ENCODE assay signal across 8 mouse cellular contexts in the genomic region with DNA sequence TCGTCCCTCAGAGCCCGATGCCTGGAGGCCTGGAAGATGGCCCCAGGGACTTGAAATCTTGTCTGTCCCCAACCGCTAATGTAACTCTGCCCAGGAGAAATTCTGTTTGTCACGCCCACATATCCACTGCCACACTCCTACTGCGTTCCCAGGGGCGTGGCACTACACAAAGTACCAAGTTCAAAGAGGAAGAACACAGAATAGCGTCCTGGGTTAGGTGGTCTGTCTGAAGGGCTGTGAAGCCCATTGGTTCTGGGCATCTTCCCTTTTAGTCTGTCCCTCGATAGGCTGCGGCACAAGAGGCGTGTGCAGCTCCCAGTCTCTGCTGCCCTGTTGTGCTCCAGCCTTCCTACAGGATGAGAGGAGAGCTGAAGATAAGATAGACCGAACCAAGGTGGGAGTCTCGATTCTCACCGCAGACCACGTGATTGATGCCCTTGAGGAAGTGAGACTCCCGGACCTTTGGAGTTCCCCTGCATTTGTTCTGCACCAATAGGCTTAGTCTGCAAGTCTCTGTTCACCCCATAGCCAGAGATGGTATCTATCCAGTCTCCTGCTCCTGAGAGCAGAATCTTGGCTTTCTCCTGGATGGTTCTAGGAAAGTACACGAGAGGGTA. TPM values are rescaled to one million over a fixed set of nuclear protein-coding genes. Genes with fewer than 3 reads are reported as not detected.
A peak's percentile ranks its signal among the peaks of the same experiment; 100 is the strongest.
DNase-seq lines count a peak whose midpoint lies in the region; ATAC-seq and TF ChIP-seq lines count a peak whose summit lies in the region.

No protein-coding gene starts in this region.

- no peaks in the 10 kb centered on the region for H3K79me2 ChIP-seq in myocyte (ENCODE audit: control insufficient read depth, insufficient read depth)

- no peaks in the 10 kb centered on the region for H3K9me3 ChIP-seq in limb, embryonic 13.5 days

- peak; percentile 73 to 74 for ATAC-seq in hematopoietic stem cell, adult 5-6 weeks (replicated peaks in 1 of 2; ENCODE audit: insufficient read depth in 1 of 2, low FRiP score in 2 of 2, low TSS enrichment in 1 of 2, low read depth in 1 of 2, poor library complexity in 2 of 2, severe bottlenecking in 2 of 2)
- ATAC-seq in limb, embryonic 13.5 days (ENCODE audit: low FRiP score, low read depth): 0 out of 2 replicates have a peak, but pooled peaks have one; percentile 14

- peak overlapping the region; percentile 90 for H3K4me2 ChIP-seq in limb, embryonic 13.5 days (replicated peaks)
- peak overlapping the region; percentile 97 for H3K4me2 ChIP-seq in myocyte (ENCODE audit: low read depth)

- H3K4me1 ChIP-seq in limb, embryonic 13.5 days: peaks cover 13% of the 10 kb centered on the region

- no peak overlapping the region for H3K27ac ChIP-seq in limb, embryonic 13.5 days

- 3% methylated on average over 16 of the region's 16 CpGs for WGBS in limb, embryonic 13.5 days

- H3ac ChIP-seq in myocyte (ENCODE audit: control insufficient read depth, insufficient read length): peak overlapping the region; percentile 55

- TF ChIP-seq POLR2A in myocyte (IDR thresholded peaks at IDR 0.05; ENCODE audit: insufficient read length, low read depth): no peak

- H3K4me3 ChIP-seq in limb, embryonic 13.5 days: peak overlapping the region; percentile 90
- H3K4me3 ChIP-seq in myocyte: peak overlapping the region; percentile 41

- H3K27me3 ChIP-seq in limb, embryonic 13.5 days: peaks cover 22% of the 10 kb centered on the region
- H3K27me3 ChIP-seq in myocyte (ENCODE audit: control insufficient read depth, insufficient read depth, insufficient read length): no peaks in the 10 kb centered on the region

- peak overlapping the region; percentile 84 for H3K9ac ChIP-seq in limb, embryonic 13.5 days

- H3K36me3 ChIP-seq in limb, embryonic 13.5 days: no peaks in the 10 kb centered on the region
- no peaks in the 10 kb centered on the region for H3K36me3 ChIP-seq in myocyte (ENCODE audit: control insufficient read depth, insufficient read depth)

- peak; percentile 42 for DNase-seq in ovary, adult 18-20 months (ENCODE audit: low spot score)
- DNase-seq in ovary, postnatal 10 days (ENCODE audit: low spot score): no peak
- DNase-seq in brain, adult 2 months (ENCODE audit: low read depth, low spot score): peak; percentile 56
- no peak for DNase-seq in gastrocnemius, postnatal 25 days
- no peak for DNase-seq in thymus, adult 18-20 months

TF ChIP-seq in myocyte, 11 proteins besides CTCF, POLR2A, EP300 and RAD21:
- TF ChIP-seq USF1 (IDR thresholded peaks at IDR 0.05; ENCODE audit: low read depth) (peak; percentile 57), POLR2AphosphoS2 (IDR thresholded peaks at IDR 0.05; ENCODE audit: insufficient read length, low read depth) (no peak)
TF ChIP-seq in myocyte: peak in this region for 1.

RNA-seq across cellular contexts. Expression of gene Gm12184, which starts 11.8 kb away (rescaled TPM):
- total RNA-seq in hematopoietic stem cell, adult 5-6 weeks (2017): 19.9 and 23.2 TPM in 2 replicates
- 3.1 and 4.9 TPM in 2 replicates for polyA plus RNA-seq in limb, embryonic 13.5 days (2015; fragmentation: Nextera tagmentation; extraction: Ambion mirVana)
- polyA plus RNA-seq in myocyte (2012; fragmentation: generic; extraction: Trizol): 13.2 TPM
- 1 to 10 TPM in 1 of 2 experiments, under 1 TPM in 1; 0.67 to 3.2 TPM for total RNA-seq in gastrocnemius, postnatal 25 days (2021)

RNA-seq across cellular contexts. Expression of gene Trim7, which starts 12.3 kb away (rescaled TPM):
- 0.19 and 4.3 TPM in 2 replicates for total RNA-seq in hematopoietic stem cell, adult 5-6 weeks (2017)
- polyA plus RNA-seq in limb, embryonic 13.5 days (2015; fragmentation: Nextera tagmentation; extraction: Ambion mirVana): 1.0 and 1.2 TPM in 2 replicates
- 5.4 TPM for polyA plus RNA-seq in myocyte (2012; fragmentation: generic; extraction: Trizol)
- total RNA-seq in gastrocnemius, postnatal 25 days (2021): 10 to 100 TPM; 57.3 to 57.9 TPM

RNA-seq across cellular contexts. Expression of gene Trim41, which starts 21.1 kb away (rescaled TPM):
- total RNA-seq in hematopoietic stem cell, adult 5-6 weeks (2017): 54.7 and 74.2 TPM in 2 replicates
- 7.8 and 8.7 TPM in 2 replicates for polyA plus RNA-seq in limb, embryonic 13.5 days (2015; fragmentation: Nextera tagmentation; extraction: Ambion mirVana)
- 31.3 TPM for polyA plus RNA-seq in myocyte (2012; fragmentation: generic; extraction: Trizol)
- 10 to 100 TPM; 15.5 to 19.3 TPM for total RNA-seq in gastrocnemius, postnatal 25 days (2021)

RNA-seq across cellular contexts. Expression of gene Irgm1, which starts 33.2 kb away (rescaled TPM):
- total RNA-seq in hematopoietic stem cell, adult 5-6 weeks (2017): 85.2 and 86.7 TPM in 2 replicates
- polyA plus RNA-seq in limb, embryonic 13.5 days (2015; fragmentation: Nextera tagmentation; extraction: Ambion mirVana): 4.6 and 5.4 TPM in 2 replicates
- 6.9 TPM for polyA plus RNA-seq in myocyte (2012; fragmentation: generic; extraction: Trizol)
- 10 to 100 TPM in 1 of 2 experiments, 1 to 10 TPM in 1; 9.0 to 11.1 TPM for total RNA-seq in gastrocnemius, postnatal 25 days (2021)

RNA-seq across cellular contexts. Expression of gene Rack1, which starts 38.2 kb away (rescaled TPM):
- 1,452 and 1,675 TPM in 2 replicates for total RNA-seq in hematopoietic stem cell, adult 5-6 weeks (2017)
- 706 and 735 TPM in 2 replicates for polyA plus RNA-seq in limb, embryonic 13.5 days (2015; fragmentation: Nextera tagmentation; extraction: Ambion mirVana)
- polyA plus RNA-seq in myocyte (2012; fragmentation: generic; extraction: Trizol): 2,993 TPM
- total RNA-seq in gastrocnemius, postnatal 25 days (2021): 100 to 1,000 TPM; 321 to 324 TPM

Comparison
In these comparisons a context has a peak if more than half of its experiments do, and no peak if none do; other contexts are left out.
1. DNase-seq: peak in ovary, adult 18-20 months (single experiment) and brain, adult 2 months (single experiment); none in ovary, postnatal 10 days (single experiment), gastrocnemius, postnatal 25 days (single experiment) and thymus, adult 18-20 months (0 of 2).
2. RNA of gene Trim7, which starts 12.3 kb away (total RNA-seq): 57.3 to 57.9 TPM in gastrocnemius, postnatal 25 days; 0.19 to 4.3 TPM in hematopoietic stem cell, adult 5-6 weeks; every median in the first group is over 10 times any median in the second.